Mouse (Mus musculus) spleen, adult 2 months (tissue): Measurements from ENCODE around the gene Psmd6. TPM values are rescaled to one million over a fixed set of nuclear protein-coding genes. Genes with fewer than 3 reads are reported as not detected.

Experiments
- DNase-seq, 2 experiments: peaks; one replicate each; pipeline versions ENCODE4 v3.0.0 to v3.0.0-alpha.2; 2012 to 2021; ENCODE audit warnings: low spot score in 2 of 2, low read depth in 1 of 2
- H3K27ac ChIP-seq: fragments of 200-500 bp; 2 replicates; pipeline ENCODE4 v1.5.1; 2012; ENCODE audit warnings: low read length, inconsistent platforms; ENCODE audit not compliant: insufficient read depth
- H3K27me3 ChIP-seq: fragments of 200-500 bp; 2 replicates; pipeline ENCODE4 v1.6.1; 2012; ENCODE audit warnings: mild to moderate bottlenecking, moderate library complexity, low read length, inconsistent platforms; ENCODE audit not compliant: control insufficient read depth, insufficient read depth
- H3K36me3 ChIP-seq: fragments of 200-500 bp; 2 replicates; pipeline ENCODE4 v1.6.1; 2012; ENCODE audit warnings: mild to moderate bottlenecking, low read length, inconsistent platforms; ENCODE audit not compliant: control insufficient read depth, insufficient read depth
- H3K4me1 ChIP-seq: fragments of 200-500 bp; 2 replicates; pipeline ENCODE4 v1.6.1; 2011; ENCODE audit warnings: inconsistent platforms; ENCODE audit not compliant: control insufficient read depth, insufficient read depth, insufficient read length
- H3K4me3 ChIP-seq: fragments of 200-500 bp; 2 replicates; pipeline ENCODE4 v1.5.1; 2011; ENCODE audit warnings: mild to moderate bottlenecking, inconsistent platforms; ENCODE audit not compliant: insufficient read depth, insufficient read length; ENCODE audit errors: extremely low read depth
- CTCF ChIP-seq: fragments of 200-500 bp; IDR thresholded peaks from 2 replicates; pipeline ENCODE4 v1.5.1; 2011; ENCODE audit warnings: mild to moderate bottlenecking, inconsistent platforms; ENCODE audit not compliant: insufficient read depth, insufficient read length, insufficient replicate concordance; ENCODE audit errors: extremely low read depth
- POLR2A ChIP-seq: fragments of 200-500 bp; IDR thresholded peaks from 2 replicates; pipeline ENCODE4 v1.6.1; 2011; ENCODE audit warnings: low read depth, low read length, inconsistent platforms
- WGBS: fragments of 180-500 bp; shearing (Covaris S2); methylation state at CpG from one replicate; pipeline ENCODE4 v1.1.7; 2018; 5-methylcytosine and 5-hydroxymethylcytosine counted together
- polyA plus RNA-seq: library from polyadenylated mRNA; depleted of rRNA; stranded (reverse); fragments of >200 nt; gene quantifications from 2 replicates; pipeline ENCODE4 v1.2.3, GENCODE M21; 2012; rRNA removed

The Psmd6 gene
- 12.4 and 15.0 TPM in 2 replicates for polyA plus RNA-seq

DNA sequence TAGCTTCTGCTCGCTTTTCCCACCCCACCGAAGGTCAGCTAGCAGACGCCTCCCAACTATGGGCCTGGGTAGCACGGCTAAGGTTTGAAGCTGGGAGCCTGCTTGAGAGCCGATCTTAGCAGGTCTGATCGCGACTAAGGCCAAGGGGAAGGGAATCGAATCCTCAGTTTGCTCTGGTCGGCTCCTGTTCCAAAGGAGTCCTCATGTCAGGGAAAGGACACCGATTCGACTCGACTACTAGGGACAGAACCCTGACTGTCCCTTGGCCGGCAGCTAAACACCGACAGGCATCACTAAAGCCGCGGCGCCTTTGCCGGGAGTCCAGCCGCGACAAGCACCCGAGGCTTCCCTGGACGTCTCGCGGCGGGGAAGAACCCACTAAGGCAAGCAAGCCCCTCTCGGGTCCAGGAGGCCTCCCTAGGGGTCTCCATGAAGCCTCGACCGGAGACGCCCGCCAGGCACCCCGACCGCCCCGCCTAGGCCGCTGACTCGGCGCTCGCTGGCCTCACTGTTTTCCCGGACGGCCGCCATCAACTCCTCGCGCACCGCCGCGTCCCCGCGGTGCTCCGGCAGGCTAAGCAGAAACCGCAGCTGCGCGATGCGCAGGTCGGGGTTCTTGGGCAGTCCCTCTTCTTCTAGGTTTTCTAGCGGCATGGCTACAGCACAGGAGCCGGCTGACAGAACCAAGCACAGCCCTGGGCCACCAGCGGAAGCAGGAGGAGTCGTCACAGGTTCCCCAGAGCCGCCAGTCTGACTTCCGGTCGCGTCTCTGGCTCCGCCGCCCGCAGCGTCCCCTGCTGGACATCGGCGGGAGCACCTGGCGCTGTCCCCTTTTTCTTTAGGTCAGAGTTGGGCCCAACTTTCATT lies at the start of gene Psmd6:
Gene Psmd6 (minus strand): TSS at position 755 of the 867 bp plus-strand sequence.
- under 1% methylated on average over 68 of the region's 68 CpGs for WGBS
- Histone ChIP-seq H3K36me3 (peaks cover 17% of the 10 kb centered on the region), H3K4me1 (peaks cover 6% of the 10 kb centered on the region; the same call in 1 of the 2 replicates), H3K4me3 (peak within 1 kb of the TSS; percentile 95), H3K27me3 (no peaks in the 10 kb centered on the region), H3K27ac (peak within 1 kb of the TSS; percentile 79)
- peak; percentile 77 to 84 for DNase-seq
- TF ChIP-seq CTCF: peak; percentile 99
- TF ChIP-seq POLR2A: peak; percentile 37; the same call in 1 of the 2 replicates

DNA sequence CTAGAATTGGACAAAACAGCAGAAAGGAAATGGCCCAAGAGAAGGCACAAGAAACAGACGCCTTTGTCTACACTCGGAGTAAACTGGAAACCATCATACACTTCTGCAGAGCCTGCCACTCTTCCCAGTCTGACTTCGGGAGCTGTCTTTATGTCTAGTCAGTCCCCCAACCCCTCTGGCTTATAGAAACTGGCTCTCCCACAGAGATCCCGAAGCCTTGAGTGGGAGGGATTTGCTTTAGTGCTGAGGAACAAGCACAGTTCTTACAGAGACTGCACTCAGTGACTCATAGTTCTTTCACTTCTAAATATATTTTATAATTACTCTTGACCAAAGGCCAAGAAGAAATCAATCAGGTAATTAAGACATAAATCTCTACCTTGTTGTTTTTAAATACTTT lies 10.1 kb downstream of the Psmd6 start:
- H3K36me3 ChIP-seq: peaks cover 24% of the 10 kb centered on the region
- H3K4me1 ChIP-seq: no peaks in the 10 kb centered on the region
- no peak for DNase-seq
- H3K4me3 ChIP-seq: no peak overlapping the region
- H3K27ac ChIP-seq: no peak overlapping the region
- TF ChIP-seq CTCF (no peak), POLR2A (no peak)
- H3K27me3 ChIP-seq: no peaks in the 10 kb centered on the region
- 90% methylated on average over 4 of the region's 4 CpGs for WGBS

- Histone ChIP-seq H3K4me1 (no peaks in the 10 kb centered on the region), H3K27me3 (no peaks in the 10 kb centered on the region), H3K36me3 (peaks cover 15% of the 10 kb centered on the region), H3K4me3 (no peak overlapping the region), H3K27ac (no peak overlapping the region)
- 94% methylated on average over 2 of the region's 2 CpGs for WGBS
- no peak for TF ChIP-seq CTCF
- no peak for TF ChIP-seq POLR2A
- no peak for DNase-seq
These were observed 15.9 kb downstream of the Psmd6 start for GRCm38 (mm10) chr14:14104930-14105318.

- no peak for DNase-seq
- Histone ChIP-seq H3K4me1 (no peaks in the 10 kb centered on the region), H3K36me3 (peaks cover 17% of the 10 kb centered on the region), H3K4me3 (no peak overlapping the region), H3K27ac (no peak overlapping the region), H3K27me3 (no peaks in the 10 kb centered on the region)
- no peak for TF ChIP-seq POLR2A
- TF ChIP-seq CTCF: no peak
- WGBS: 83% methylated on average over 13 of the region's 13 CpGs
These were observed 16.4 kb downstream of the Psmd6 start for GRCm38 (mm10) chr14:14104213-14104929.

- 97% methylated on average over 9 of the region's 9 CpGs for WGBS
- DNase-seq: no peak
- H3K4me3 ChIP-seq: no peak overlapping the region
- no peak for TF ChIP-seq POLR2A
- no peak for TF ChIP-seq CTCF
- H3K4me1 ChIP-seq: no peaks in the 10 kb centered on the region
- peaks cover 15% of the 10 kb centered on the region for H3K36me3 ChIP-seq
- no peaks in the 10 kb centered on the region for H3K27me3 ChIP-seq
- no peak overlapping the region for H3K27ac ChIP-seq
These were observed 19.5 kb downstream of the Psmd6 start for GRCm38 (mm10) chr14:14101296-14101695.

DNA sequence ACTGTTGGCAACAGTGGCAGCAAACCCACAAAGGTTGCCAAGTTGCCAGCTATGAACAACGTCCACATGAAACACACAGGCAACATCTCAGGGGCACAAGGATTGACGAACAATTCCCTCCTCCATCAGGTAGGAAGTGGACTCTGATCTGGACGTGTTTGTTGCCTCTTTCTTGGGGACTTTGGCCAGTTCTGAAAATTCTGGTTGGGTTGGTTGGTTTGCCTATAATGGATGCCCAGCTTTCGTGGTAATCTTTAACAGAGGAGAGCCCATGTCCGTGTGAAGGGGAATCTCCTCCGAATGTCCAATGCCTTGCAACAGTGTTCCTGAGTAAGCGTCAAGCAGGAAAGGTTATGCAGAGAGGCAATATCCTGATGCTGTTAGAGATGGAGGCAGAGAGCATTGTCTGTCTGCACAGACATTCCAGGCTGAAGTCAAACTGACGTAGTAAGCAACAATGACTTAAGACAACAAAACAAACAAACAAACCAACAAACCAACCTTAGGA lies 20.0 kb downstream of the Psmd6 start:
- no peak overlapping the region for H3K4me3 ChIP-seq
- TF ChIP-seq POLR2A (no peak), CTCF (no peak)
- H3K4me1 ChIP-seq: no peaks in the 10 kb centered on the region
- DNase-seq: no peak
- no peak overlapping the region for H3K27ac ChIP-seq
- peaks cover 19% of the 10 kb centered on the region for H3K36me3 ChIP-seq
- WGBS: 97% methylated on average over 8 of the region's 8 CpGs
- H3K27me3 ChIP-seq: no peaks in the 10 kb centered on the region
